Mouse (Mus musculus): Measurements from ENCODE around the gene Gbp4. TPM values are rescaled to one million over a fixed set of nuclear protein-coding genes. Genes with fewer than 3 reads are reported as not detected.

Gbp4 gene
- total RNA-seq, 2 experiments from 2014 or later = 9.0 to 10.6 TPM

Other genes starting within 250 kb of the Gbp4 start
- gene Abcg3, start 156.9 kb downstream of the Gbp4 start, total RNA-seq (2021) = under 1 TPM; 0.08 to 0.30 TPM
- gene Gbp9, start within 50 bp of the Gbp4 start, total RNA-seq (2021) = 10 to 100 TPM in 1 of 2 experiments, 1 to 10 TPM in 1; 9.9 to 11.0 TPM
- under 1 TPM; 0.11 to 0.19 TPM for gene Gbp8, start within 50 bp of the Gbp4 start, total RNA-seq (2021)
- gene Gbp10, start 99.9 kb upstream of the Gbp4 start, total RNA-seq (2021) = under 1 TPM; 0.27 to 0.97 TPM
- under 1 TPM in 1 of 2 experiments, not detected in 1; 0.49 TPM for gene Gm43302, start 154.1 kb upstream of the Gbp4 start, total RNA-seq (2021)
- gene Gbp6, start 154.1 kb upstream of the Gbp4 start, total RNA-seq (2021) = 1 to 10 TPM; 7.9 to 8.8 TPM